In genomic region chr13:94788771-94789649, GRCm38 (mm10) we compare ENCODE assay signal across 8 mouse cellular contexts. TPM values are rescaled to one million over a fixed set of nuclear protein-coding genes. Genes with fewer than 3 reads are reported as not detected.
DNase-seq lines count a peak whose midpoint lies in the region; ATAC-seq and TF ChIP-seq lines count a peak whose summit lies in the region.

TSS of gene Tbca (plus strand) at chr13:94788910.

- H3K9ac ChIP-seq in forebrain, embryonic 13.5 days = peak within 1 kb of the TSS; percentile 95
- H3K9ac ChIP-seq in liver, postnatal 0 days (replicated peaks) = peak within 1 kb of the TSS; percentile 87
- peak within 1 kb of the TSS; percentile 85 for H3K9ac ChIP-seq in neural tube, embryonic 14.5 days (replicated peaks; ENCODE audit: low read depth, low read length)

- TF ChIP-seq CTCF in E14TG2a.4 (conservative IDR thresholded peaks at IDR 0.05; ENCODE audit: low read length) = no peak
- TF ChIP-seq CTCF in liver, postnatal 0 days (IDR thresholded peaks at IDR 0.05; ENCODE audit: low read depth) = no peak

- DNase-seq in c-Kit-positive CD71-positive TER-119-positive erythroid progenitor cells, embryonic 14.5 days (ENCODE audit: low spot score) = peak; percentile 85
- peak; percentile 91 to 93 for DNase-seq in heart, postnatal 10 days
- DNase-seq in large intestine, adult 2 months (ENCODE audit: low read depth, low spot score) = peak; percentile 59
- peak; percentile 93 for DNase-seq in liver, postnatal 0 days
- peak; percentile 93 for DNase-seq in testis, postnatal 10 days (ENCODE audit: low spot score)

- no peaks in the 10 kb centered on the region for H3K9me3 ChIP-seq in E14TG2a.4 (ENCODE audit: low read length)
- no peaks in the 10 kb centered on the region for H3K9me3 ChIP-seq in forebrain, embryonic 13.5 days (replicated peaks)
- H3K9me3 ChIP-seq in liver, postnatal 0 days (ENCODE audit: low read length) = no peaks in the 10 kb centered on the region
- no peaks in the 10 kb centered on the region for H3K9me3 ChIP-seq in neural tube, embryonic 14.5 days (ENCODE audit: control insufficient read depth, low read length)

- peak within 1 kb of the TSS; percentile 92 for H3K4me2 ChIP-seq in forebrain, embryonic 13.5 days
- H3K4me2 ChIP-seq in liver, postnatal 0 days (ENCODE audit: low read depth, low read length) = peak within 1 kb of the TSS; percentile 95
- peak within 1 kb of the TSS; percentile 68 for H3K4me2 ChIP-seq in neural tube, embryonic 14.5 days (ENCODE audit: low read depth, low read length)

- H3K4me1 ChIP-seq in E14TG2a.4 (replicated peaks; ENCODE audit: low read depth, low read length) = peaks cover 14% of the 10 kb centered on the region
- H3K4me1 ChIP-seq in forebrain, embryonic 13.5 days = peaks cover 14% of the 10 kb centered on the region
- H3K4me1 ChIP-seq in liver, postnatal 0 days (ENCODE audit: insufficient read depth) = peaks cover 24% of the 10 kb centered on the region
- H3K4me1 ChIP-seq in neural tube, embryonic 14.5 days (ENCODE audit: control insufficient read depth, insufficient read depth, low read length) = peaks cover 6% of the 10 kb centered on the region

- H3K4me3 ChIP-seq in E14TG2a.4 (replicated peaks; ENCODE audit: low read length) = peak within 1 kb of the TSS; percentile 94
- H3K4me3 ChIP-seq in forebrain, embryonic 13.5 days = peak within 1 kb of the TSS; percentile 99
- peak within 1 kb of the TSS; percentile 82 for H3K4me3 ChIP-seq in liver, postnatal 0 days (ENCODE audit: low read depth, low read length)
- H3K4me3 ChIP-seq in neural tube, embryonic 14.5 days (ENCODE audit: low read depth, low read length) = peak within 1 kb of the TSS; percentile 83

- intact Hi-C loops in heart, postnatal 10 days (cut with DNase I) = loop anchor here (5.0 kb wide), 1 partner anchor 188 kb away; the partner anchor contains the start of gene Wdr41

- peaks cover 9% of the 10 kb centered on the region; the same call in 1 of the 2 replicates for H3K27me3 ChIP-seq in E14TG2a.4 (ENCODE audit: insufficient read depth, low read length)
- peaks cover 5% of the 10 kb centered on the region; the same call in 1 of the 2 replicates for H3K27me3 ChIP-seq in forebrain, embryonic 13.5 days
- H3K27me3 ChIP-seq in liver, postnatal 0 days (ENCODE audit: insufficient read depth, low read length) = no peaks in the 10 kb centered on the region
- H3K27me3 ChIP-seq in neural tube, embryonic 14.5 days (ENCODE audit: control insufficient read depth, insufficient read depth, low read length) = peaks cover 2% of the 10 kb centered on the region; the same call in 1 of the 2 replicates

- H3K36me3 ChIP-seq in E14TG2a.4 (ENCODE audit: insufficient read depth, low read length) = no peaks in the 10 kb centered on the region
- no peaks in the 10 kb centered on the region for H3K36me3 ChIP-seq in forebrain, embryonic 13.5 days (ENCODE audit: poor library complexity, severe bottlenecking)
- no peaks in the 10 kb centered on the region for H3K36me3 ChIP-seq in liver, postnatal 0 days (replicated peaks; ENCODE audit: insufficient read depth, low read length)
- H3K36me3 ChIP-seq in neural tube, embryonic 14.5 days (ENCODE audit: control insufficient read depth, insufficient read depth, low read length) = no peaks in the 10 kb centered on the region

- WGBS in forebrain, embryonic 13.5 days = under 1% methylated on average over 81 of the region's 81 CpGs
- WGBS in large intestine, adult 2 months = under 1% methylated on average over 74 of the region's 81 CpGs
- under 1% methylated on average over 74 of the region's 81 CpGs for WGBS in liver, postnatal 0 days (ENCODE audit: insufficient replicate concordance)
- WGBS in neural tube, embryonic 14.5 days = under 1% methylated on average over 75 of the region's 81 CpGs

- H3K27ac ChIP-seq in forebrain, embryonic 13.5 days = peak within 1 kb of the TSS; percentile 74
- peak within 1 kb of the TSS; percentile 92 for H3K27ac ChIP-seq in liver, postnatal 0 days (ENCODE audit: low read depth)
- H3K27ac ChIP-seq in neural tube, embryonic 14.5 days (ENCODE audit: low read depth, low read length) = peak within 1 kb of the TSS; percentile 80

- ATAC-seq in forebrain, embryonic 13.5 days = peak; percentile 97
- ATAC-seq in liver, postnatal 0 days = peak; percentile 94
- ATAC-seq in neural tube, embryonic 14.5 days (ENCODE audit: low read depth) = peak; percentile 98

- TF ChIP-seq EP300 in liver, postnatal 0 days (IDR thresholded peaks at IDR 0.05; ENCODE audit: low read depth) = no peak

RNA-seq across cellular contexts. Expression of gene Tbca, which starts in this region (rescaled TPM):
- polyA plus RNA-seq in forebrain, embryonic 13.5 days (2015; fragmentation: Nextera tagmentation; extraction: Ambion mirVana) = 280 and 307 TPM in 2 replicates
- 100 to 1,000 TPM; 179 to 182 TPM for total RNA-seq in heart, postnatal 10 days (2021)
- 13.1 and 16.1 TPM in 2 replicates for polyA plus RNA-seq in large intestine, adult 2 months (2012; rRNA removed)
- polyA plus RNA-seq in liver, postnatal 0 days (2015; fragmentation: Nextera tagmentation; extraction: Ambion mirVana) = 150 and 152 TPM in 2 replicates
- 276 and 315 TPM in 2 replicates for polyA plus RNA-seq in neural tube, embryonic 14.5 days (2014; fragmentation: Nextera tagmentation; extraction: Ambion mirVana)

Comparison
In these comparisons a context has a peak if more than half of its experiments do, and no peak if none do; other contexts are left out.
1. Peak in every context shown above with its lines: DNase-seq, ATAC-seq, H3K4me3 ChIP-seq and H3K27ac ChIP-seq.